Mouse (Mus musculus): ENCODE results near the gene Slc15a3. TPM values are rescaled to one million over a fixed set of nuclear protein-coding genes. Genes with fewer than 3 reads are reported as not detected.

Slc15a3 gene
- polyA plus RNA-seq, 1 experiment: 2.2 TPM

- DNase-seq (ENCODE audit: extremely low spot score in 1 of 2, low spot score in 1 of 2): peak; percentile 57 to 66
These were observed 65.6 kb downstream of the Slc15a3 start for GRCm38 (mm10) chr19:10904927-10905727.

- DNase-seq (ENCODE audit: extremely low spot score in 1 of 2, low spot score in 1 of 2): no peak
These were observed 66.1 kb downstream of the Slc15a3 start for GRCm38 (mm10) chr19:10905728-10906000.

GRCm38 (mm10) chr19:10907891-10908290, 68.4 kb downstream of the Slc15a3 start:
- peak in 1 of 2 experiments; percentile 77 for DNase-seq (ENCODE audit: extremely low spot score in 1 of 2, low spot score in 1 of 2)

Other genes with a start within 250 kb of the Slc15a3 start
- gene Ddb1, start 234.4 kb upstream of the Slc15a3 start, polyA plus RNA-seq (2012; rRNA removed): 126 and 138 TPM in 2 replicates
- gene Tkfc, start 234.1 kb upstream of the Slc15a3 start, polyA plus RNA-seq (2012; rRNA removed): 14.4 and 15.0 TPM in 2 replicates
- 0.99 and 1.4 TPM in 2 replicates for gene Vwce, start 205.5 kb upstream of the Slc15a3 start, polyA plus RNA-seq (2012; rRNA removed)
- gene Pga5, start 161.7 kb upstream of the Slc15a3 start, polyA plus RNA-seq (2012; rRNA removed): 0.17 and 0.46 TPM in 2 replicates
- 22.6 and 25.1 TPM in 2 replicates for gene Vps37c, start 151.0 kb upstream of the Slc15a3 start, polyA plus RNA-seq (2012; rRNA removed)
- 0.14 and 0.17 TPM in 2 replicates for gene Cd5, start 100.7 kb upstream of the Slc15a3 start, polyA plus RNA-seq (2012; rRNA removed)
- gene Cd6, start 9.7 kb upstream of the Slc15a3 start, polyA plus RNA-seq (2012; rRNA removed): 1.5 and 3.8 TPM in 2 replicates
- gene Tmem132a, start 30.2 kb downstream of the Slc15a3 start, polyA plus RNA-seq (2012; rRNA removed): 132 and 133 TPM in 2 replicates
- gene Tmem109, start 42.3 kb downstream of the Slc15a3 start, polyA plus RNA-seq (2012; rRNA removed): 49.2 and 50.2 TPM in 2 replicates
- gene Prpf19, start 55.5 kb downstream of the Slc15a3 start, polyA plus RNA-seq (2012; rRNA removed): 187 and 207 TPM in 2 replicates
- gene Zp1, start 80.9 kb downstream of the Slc15a3 start, polyA plus RNA-seq (2012; rRNA removed): 0.06 TPM in 1 of 2 replicates, not detected in the other
- gene Ptgdr2, start 97.4 kb downstream of the Slc15a3 start, polyA plus RNA-seq (2012; rRNA removed): 0.08 and 0.22 TPM in 2 replicates
- gene Ccdc86, start 109.5 kb downstream of the Slc15a3 start, polyA plus RNA-seq (2012; rRNA removed): 5.1 and 5.5 TPM in 2 replicates
- gene Ms4a10, start 134.9 kb downstream of the Slc15a3 start, polyA plus RNA-seq (2012; rRNA removed): not detected in 2 replicates
- gene Ms4a15, start 153.5 kb downstream of the Slc15a3 start, polyA plus RNA-seq (2012; rRNA removed): 81.7 and 91.9 TPM in 2 replicates
- gene Ms4a18, start 178.3 kb downstream of the Slc15a3 start, polyA plus RNA-seq (2012; rRNA removed): not detected in 2 replicates
- not detected in 2 replicates for gene Ms4a8a, start 241.4 kb downstream of the Slc15a3 start, polyA plus RNA-seq (2012; rRNA removed)